Mouse (Mus musculus): ENCODE measurements around the gene Cyb5d2.

Cyb5d2 gene

DNA sequence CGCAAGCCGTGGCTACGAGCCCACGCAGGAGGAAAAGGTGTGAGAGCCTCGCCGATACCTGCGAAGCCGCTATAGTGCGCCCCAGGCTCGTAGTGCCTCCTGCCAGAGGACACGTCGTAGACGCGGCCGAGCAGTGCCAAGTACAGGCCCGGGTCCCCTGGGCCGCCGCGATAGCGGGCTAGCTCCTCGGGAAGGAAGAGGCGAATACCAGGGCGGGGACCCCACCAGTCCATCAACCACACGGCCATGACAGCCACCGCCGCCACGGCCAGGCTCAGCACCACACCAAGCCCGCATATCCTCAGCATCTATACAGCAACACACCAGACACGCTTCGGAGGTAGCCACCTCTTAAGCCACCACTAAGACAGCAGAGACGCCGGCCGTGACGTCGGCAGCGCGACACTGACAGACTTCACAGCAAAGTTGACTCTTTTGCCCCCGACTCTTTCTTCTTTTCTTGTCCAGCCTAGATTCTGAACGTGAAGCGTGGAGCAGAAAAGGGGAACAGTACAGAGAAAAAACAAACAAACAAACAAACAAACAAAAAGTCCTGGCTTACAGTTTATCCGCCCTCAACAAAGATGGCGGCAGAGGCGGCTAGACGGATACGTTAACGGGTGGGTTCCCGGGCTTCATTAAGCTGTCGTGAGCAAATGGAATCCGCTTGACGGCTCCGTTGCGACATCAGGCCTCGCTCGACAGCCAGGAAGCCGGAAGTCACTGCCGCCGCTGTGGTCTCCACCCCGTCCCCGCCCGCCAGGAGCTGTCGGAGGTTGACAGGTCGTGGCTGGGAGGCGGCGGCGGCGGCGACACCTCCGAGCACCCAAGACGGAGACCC lies at the start of gene Cyb5d2, which contains the start of gene Zzef1:
Gene Cyb5d2, minus strand, starts transcription at position 688 of the 841 bp plus-strand sequence.
Gene Zzef1, plus strand, starts transcription at position 772 of the 841 bp plus-strand sequence.
- H3K36me3 ChIP-seq (ENCODE audit: control insufficient read depth, insufficient read depth, low read length, poor library complexity, severe bottlenecking), result no peaks in the 10 kb centered on the region
- H3K27me3 ChIP-seq (ENCODE audit: control insufficient read depth, insufficient read depth, low read length, poor library complexity, severe bottlenecking), result no peaks in the 10 kb centered on the region
- DNase-seq (ENCODE audit: low read depth, low spot score), result peak; percentile 97

DNA sequence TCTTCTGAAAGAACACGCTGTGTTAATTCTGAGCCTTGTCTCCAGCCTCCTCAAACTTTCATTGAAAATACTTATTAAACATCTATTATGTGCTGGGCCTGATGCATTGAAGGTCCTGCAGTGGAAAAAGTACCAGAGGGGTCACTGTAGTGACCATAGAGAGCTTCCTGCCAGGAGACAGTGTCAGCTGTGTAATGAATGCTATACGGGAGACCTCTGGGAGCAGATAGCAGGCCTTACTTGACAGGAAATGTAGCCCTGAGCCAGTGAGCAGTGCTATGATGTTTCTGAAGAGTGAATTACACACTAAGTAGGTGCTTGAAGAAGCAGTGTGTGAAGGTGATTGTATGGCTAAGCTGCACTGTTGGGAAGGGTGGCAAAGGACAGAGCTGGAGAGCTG lies 49.6 kb upstream of the Cyb5d2 start:
- no peak for DNase-seq (ENCODE audit: low read depth, low spot score)
- Histone ChIP-seq H3K36me3 (ENCODE audit: control insufficient read depth, insufficient read depth, low read length, poor library complexity, severe bottlenecking) (peaks cover 6% of the 10 kb centered on the region; the same call in 1 of the 2 replicates), H3K27me3 (ENCODE audit: control insufficient read depth, insufficient read depth, low read length, poor library complexity, severe bottlenecking) (no peaks in the 10 kb centered on the region)

DNA sequence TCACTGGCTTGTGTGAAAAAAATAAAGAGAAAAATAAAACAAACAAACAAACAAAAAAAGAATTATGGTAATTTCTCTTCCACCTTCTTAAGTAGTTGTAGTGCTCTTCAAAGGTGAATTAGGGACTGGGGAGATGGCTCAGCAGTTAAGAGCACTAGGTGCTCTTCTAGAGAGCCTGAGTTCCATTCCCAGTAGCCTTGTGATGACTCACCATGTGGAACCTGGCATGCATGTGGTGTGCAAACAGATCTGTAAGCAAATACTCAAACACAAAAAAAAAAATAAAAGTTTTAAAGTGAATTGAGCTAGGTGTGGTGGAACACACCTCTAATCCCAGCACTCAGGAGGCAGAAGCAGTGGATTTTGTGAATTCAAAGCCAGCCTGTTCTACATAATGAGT lies 47.6 kb upstream of the Cyb5d2 start:
- Histone ChIP-seq H3K36me3 (ENCODE audit: control insufficient read depth, insufficient read depth, low read length, poor library complexity, severe bottlenecking) (peaks cover 7% of the 10 kb centered on the region), H3K27me3 (ENCODE audit: control insufficient read depth, insufficient read depth, low read length, poor library complexity, severe bottlenecking) (no peaks in the 10 kb centered on the region)
- DNase-seq (ENCODE audit: low read depth, low spot score), result no peak

GRCm38 (mm10) chr11:72842731-72843130 lies 46.8 kb upstream of the Cyb5d2 start:
- Histone ChIP-seq H3K36me3 (ENCODE audit: control insufficient read depth, insufficient read depth, low read length, poor library complexity, severe bottlenecking) (peaks cover 7% of the 10 kb centered on the region), H3K27me3 (ENCODE audit: control insufficient read depth, insufficient read depth, low read length, poor library complexity, severe bottlenecking) (no peaks in the 10 kb centered on the region)
- no peak for DNase-seq (ENCODE audit: low read depth, low spot score)

DNA sequence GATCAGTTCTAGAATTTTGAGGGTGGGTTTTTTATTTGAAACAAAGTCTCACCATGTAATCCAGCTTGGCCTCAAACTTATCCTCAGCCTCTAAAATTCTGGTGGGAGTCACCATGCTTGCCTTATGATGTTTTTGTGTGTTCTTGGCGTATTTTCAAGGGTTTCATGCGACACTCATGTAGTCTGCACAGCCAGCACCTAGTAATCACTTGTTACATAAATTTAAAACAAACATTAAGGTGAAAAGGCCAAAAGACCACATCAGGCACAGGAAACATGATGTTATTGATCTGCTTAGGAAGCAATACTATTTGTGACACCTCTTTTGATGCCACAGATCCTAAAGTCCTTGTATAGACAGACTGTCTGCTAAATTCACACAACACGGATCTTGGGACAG lies 33.9 kb upstream of the Cyb5d2 start:
- DNase-seq (ENCODE audit: low read depth, low spot score), result no peak
- Histone ChIP-seq H3K36me3 (ENCODE audit: control insufficient read depth, insufficient read depth, low read length, poor library complexity, severe bottlenecking) (peaks cover 17% of the 10 kb centered on the region), H3K27me3 (ENCODE audit: control insufficient read depth, insufficient read depth, low read length, poor library complexity, severe bottlenecking) (no peaks in the 10 kb centered on the region)

- no peak for DNase-seq (ENCODE audit: low read depth, low spot score)
- Histone ChIP-seq H3K36me3 (ENCODE audit: control insufficient read depth, insufficient read depth, low read length, poor library complexity, severe bottlenecking) (peaks cover 20% of the 10 kb centered on the region; the same call in 1 of the 2 replicates), H3K27me3 (ENCODE audit: control insufficient read depth, insufficient read depth, low read length, poor library complexity, severe bottlenecking) (no peaks in the 10 kb centered on the region)
Measured at GRCm38 (mm10) chr11:72821041-72821440, 25.1 kb upstream of the Cyb5d2 start.

DNA sequence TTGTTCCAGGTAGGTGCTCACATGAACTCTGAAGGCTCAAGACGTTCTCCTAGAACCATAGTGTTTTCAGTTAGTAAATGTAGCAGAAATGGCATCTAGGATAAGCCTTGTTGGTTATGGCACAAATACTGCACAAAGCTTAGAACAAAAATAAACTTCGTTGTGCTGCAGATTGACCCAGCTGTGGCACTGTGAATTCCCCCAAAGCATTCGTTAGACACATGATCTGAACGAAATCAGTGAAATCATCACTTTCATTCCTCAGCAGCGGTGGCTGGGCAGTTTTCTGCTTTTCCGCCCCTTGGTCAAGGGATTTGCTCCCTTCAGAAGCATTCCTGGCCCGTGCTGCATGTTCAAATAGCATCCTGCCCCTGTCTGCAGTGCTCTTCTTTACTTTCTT lies 22.1 kb upstream of the Cyb5d2 start:
- DNase-seq (ENCODE audit: low read depth, low spot score), result no peak
- Histone ChIP-seq H3K36me3 (ENCODE audit: control insufficient read depth, insufficient read depth, low read length, poor library complexity, severe bottlenecking) (peaks cover 13% of the 10 kb centered on the region; the same call in 1 of the 2 replicates), H3K27me3 (ENCODE audit: control insufficient read depth, insufficient read depth, low read length, poor library complexity, severe bottlenecking) (no peaks in the 10 kb centered on the region)

GRCm38 (mm10) chr11:72816859-72817258 lies 20.9 kb upstream of the Cyb5d2 start:
- Histone ChIP-seq H3K27me3 (ENCODE audit: control insufficient read depth, insufficient read depth, low read length, poor library complexity, severe bottlenecking) (no peaks in the 10 kb centered on the region), H3K36me3 (ENCODE audit: control insufficient read depth, insufficient read depth, low read length, poor library complexity, severe bottlenecking) (peaks cover 10% of the 10 kb centered on the region; the same call in 1 of the 2 replicates)
- DNase-seq (ENCODE audit: low read depth, low spot score), result no peak

- DNase-seq (ENCODE audit: low read depth, low spot score), result peak; percentile 40
- no peaks in the 10 kb centered on the region for H3K27me3 ChIP-seq (ENCODE audit: control insufficient read depth, insufficient read depth, low read length, poor library complexity, severe bottlenecking)
- H3K36me3 ChIP-seq (ENCODE audit: control insufficient read depth, insufficient read depth, low read length, poor library complexity, severe bottlenecking), result 0 out of 2 replicates have a peak, but pooled peaks cover 4% of the 10 kb centered on the region
Measured at GRCm38 (mm10) chr11:72814188-72814587, 18.2 kb upstream of the Cyb5d2 start.

- DNase-seq (ENCODE audit: low read depth, low spot score), result no peak
Measured at GRCm38 (mm10) chr11:72813687-72814086, 17.7 kb upstream of the Cyb5d2 start.

DNA sequence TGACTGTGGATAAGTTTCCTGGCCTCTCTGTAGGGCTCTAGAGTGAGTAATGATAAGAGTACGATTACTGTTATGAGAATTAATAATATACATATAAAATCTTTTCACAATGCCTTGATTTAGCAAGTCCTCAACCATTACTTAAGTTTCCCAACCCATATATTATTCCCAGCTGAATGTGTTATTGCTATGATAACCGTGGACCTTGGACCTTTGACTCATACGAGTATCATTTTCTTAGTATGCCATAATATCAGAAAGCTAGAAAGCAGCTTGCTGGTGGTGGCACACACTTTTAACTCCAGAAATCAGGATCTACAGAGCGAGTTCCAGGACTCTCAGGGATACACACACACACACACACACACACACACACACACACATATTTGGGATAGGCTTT lies 12.1 kb upstream of the Cyb5d2 start:
- Histone ChIP-seq H3K27me3 (ENCODE audit: control insufficient read depth, insufficient read depth, low read length, poor library complexity, severe bottlenecking) (no peaks in the 10 kb centered on the region), H3K36me3 (ENCODE audit: control insufficient read depth, insufficient read depth, low read length, poor library complexity, severe bottlenecking) (no peaks in the 10 kb centered on the region)
- DNase-seq (ENCODE audit: low read depth, low spot score), result no peak

More at GRCm38 (mm10) chr11:72813687-72814086, 17.7 kb upstream of the Cyb5d2 start:
- H3K36me3 ChIP-seq (ENCODE audit: control insufficient read depth, insufficient read depth, low read length, poor library complexity, severe bottlenecking), result 0 out of 2 replicates have a peak, but pooled peaks cover 2% of the 10 kb centered on the region
- no peaks in the 10 kb centered on the region for H3K27me3 ChIP-seq (ENCODE audit: control insufficient read depth, insufficient read depth, low read length, poor library complexity, severe bottlenecking)

DNA sequence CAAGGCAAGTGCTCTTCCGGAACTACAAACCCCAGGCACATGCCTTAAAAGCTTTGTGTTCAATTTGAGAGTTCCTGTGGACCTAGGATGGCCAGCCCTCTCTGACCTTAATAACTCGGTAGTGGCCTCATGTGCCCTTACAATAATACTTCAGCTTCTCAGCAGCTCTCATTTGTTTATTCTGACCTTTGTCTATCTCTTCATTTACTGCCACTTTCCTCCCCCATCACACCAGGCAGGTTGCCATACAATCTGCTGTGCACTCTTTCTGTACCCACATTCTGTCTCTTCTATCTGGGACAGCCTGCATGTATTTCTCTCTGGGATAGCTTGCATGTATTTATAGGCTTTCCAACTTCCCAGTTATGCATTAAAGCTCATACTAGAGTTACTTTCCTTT lies 10.6 kb upstream of the Cyb5d2 start:
- Histone ChIP-seq H3K36me3 (ENCODE audit: control insufficient read depth, insufficient read depth, low read length, poor library complexity, severe bottlenecking) (no peaks in the 10 kb centered on the region), H3K27me3 (ENCODE audit: control insufficient read depth, insufficient read depth, low read length, poor library complexity, severe bottlenecking) (no peaks in the 10 kb centered on the region)
- no peak for DNase-seq (ENCODE audit: low read depth, low spot score)

GRCm38 (mm10) chr11:72805232-72805631 lies 9.3 kb upstream of the Cyb5d2 start:
- Histone ChIP-seq H3K36me3 (ENCODE audit: control insufficient read depth, insufficient read depth, low read length, poor library complexity, severe bottlenecking) (no peaks in the 10 kb centered on the region), H3K27me3 (ENCODE audit: control insufficient read depth, insufficient read depth, low read length, poor library complexity, severe bottlenecking) (no peaks in the 10 kb centered on the region)
- no peak for DNase-seq (ENCODE audit: low read depth, low spot score)

DNA sequence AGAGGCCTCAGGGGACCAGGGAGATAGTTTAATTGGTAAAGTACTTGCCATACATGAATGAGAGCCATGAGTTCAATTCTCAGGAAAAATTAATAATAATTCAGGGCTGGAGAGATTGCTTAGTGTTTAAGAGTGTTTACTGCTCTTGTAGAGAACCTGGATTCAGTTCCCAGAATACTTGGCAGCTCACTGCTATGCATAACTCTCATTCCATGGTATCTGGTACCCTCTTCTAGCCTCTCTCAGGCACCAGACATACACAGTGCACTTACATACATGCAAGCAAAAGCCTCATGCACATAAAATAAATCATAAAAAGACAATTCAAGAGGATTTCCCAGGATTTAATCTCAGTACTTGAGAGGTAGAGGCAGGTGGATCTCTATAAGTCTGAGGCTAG lies 8.6 kb upstream of the Cyb5d2 start:
- no peaks in the 10 kb centered on the region for H3K27me3 ChIP-seq (ENCODE audit: control insufficient read depth, insufficient read depth, low read length, poor library complexity, severe bottlenecking)
- no peak for DNase-seq (ENCODE audit: low read depth, low spot score)
- H3K36me3 ChIP-seq (ENCODE audit: control insufficient read depth, insufficient read depth, low read length, poor library complexity, severe bottlenecking), result no peaks in the 10 kb centered on the region

DNA sequence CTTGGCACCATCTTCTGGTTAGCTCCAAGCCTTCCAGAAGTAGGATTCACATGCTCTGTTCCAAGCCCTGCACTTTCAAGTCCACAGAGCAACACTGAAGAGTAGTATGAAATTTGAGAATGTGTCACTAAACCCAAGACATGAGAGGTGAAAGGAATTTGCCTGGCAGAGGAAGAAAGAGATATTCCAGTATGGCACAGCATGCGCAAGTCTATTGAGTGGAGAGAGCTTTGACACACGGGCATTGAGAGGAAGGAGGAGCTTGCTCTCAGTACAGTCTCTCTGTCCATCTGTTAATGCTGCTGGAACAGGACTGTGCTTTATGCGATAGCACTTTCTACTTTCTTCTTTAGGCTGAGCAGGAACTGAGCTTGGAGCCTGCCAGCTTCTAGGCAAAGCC lies 7.1 kb upstream of the Cyb5d2 start:
- no peaks in the 10 kb centered on the region for H3K27me3 ChIP-seq (ENCODE audit: control insufficient read depth, insufficient read depth, low read length, poor library complexity, severe bottlenecking)
- no peak for DNase-seq (ENCODE audit: low read depth, low spot score)
- no peaks in the 10 kb centered on the region for H3K36me3 ChIP-seq (ENCODE audit: control insufficient read depth, insufficient read depth, low read length, poor library complexity, severe bottlenecking)
